Mouse (Mus musculus) lung, embryonic 14.5 days (tissue): ENCODE measurements at regions not wholly inside any gene's neighbourhood (a gene's known extent, or its start where the extent isn't known, plus 50 kb on each side); places are given as distances from the start of the nearest gene placed in this dataset.

Experiments
- ATAC-seq: fragments of 200-750 bp; cut with Nextera tagmentation; 2 replicates; pipeline ENCODE4 v1.8.0; 2017; ENCODE audit warnings: mild to moderate bottlenecking, moderate TSS enrichment, moderate library complexity; ENCODE audit not compliant: insufficient read depth
- DNase-seq: peaks from one replicate; pipeline ENCODE4 v3.0.0-alpha.2; 2015
- H3K27ac ChIP-seq: fragments of 300-500 bp; sonication (generic); 2 replicates; pipeline ENCODE4 v1.5.1; 2014; ENCODE audit warnings: low read depth, mild to moderate bottlenecking, moderate library complexity
- H3K27me3 ChIP-seq: fragments of 300-500 bp; sonication (generic); 2 replicates; pipeline ENCODE4 v1.6.1; 2014; ENCODE audit warnings: low read length, control low read depth; ENCODE audit not compliant: insufficient read depth
- H3K36me3 ChIP-seq: fragments of 300-500 bp; sonication (generic); 2 replicates; pipeline ENCODE4 v1.6.1; 2014; ENCODE audit warnings: control low read depth; ENCODE audit not compliant: insufficient read depth
- H3K4me1 ChIP-seq: fragments of 300-500 bp; sonication (generic); 2 replicates; pipeline ENCODE4 v1.6.1; 2014; ENCODE audit warnings: antibody characterized with exemption, control low read depth; ENCODE audit not compliant: insufficient read depth
- H3K4me2 ChIP-seq: fragments of 300-500 bp; sonication (generic); 2 replicates; pipeline ENCODE4 v1.6.1; 2014; ENCODE audit warnings: mild to moderate bottlenecking
- H3K4me3 ChIP-seq: fragments of 300-500 bp; sonication (generic); 2 replicates; pipeline ENCODE4 v1.5.1; 2014; ENCODE audit warnings: low read depth, low read length
- H3K9ac ChIP-seq: fragments of 300-500 bp; sonication (generic); 2 replicates; pipeline ENCODE4 v1.6.1; 2014
- H3K9me3 ChIP-seq: fragments of 300-500 bp; sonication (generic); 2 replicates; pipeline ENCODE4 v1.6.1; 2016; ENCODE audit warnings: low read depth, low read length, control low read depth
- CTCF ChIP-seq: IDR thresholded peaks from 2 replicates; pipeline ENCODE4 v1.5.1; 2016; ENCODE audit warnings: antibody characterized with exemption, low read depth
- WGBS: fragments of 180-500 bp; shearing (Covaris S2); extraction: QIAGEN DNeasy Blood & Tissue Kit; methylation state at CpG from one replicate; pipeline ENCODE4 v1.1.7; 2014; 5-methylcytosine and 5-hydroxymethylcytosine counted together

GRCm38 (mm10) chr1:41410533-41410932 is 605.1 kb downstream of the Tmem182 start:
- ATAC-seq: no peak
- TF ChIP-seq CTCF: no peak

GRCm38 (mm10) chr1:41411641-41412040 is 606.2 kb downstream of the Tmem182 start:
- H3K4me1 ChIP-seq: no peaks in the 10 kb centered on the region
- ATAC-seq (no peak), DNase-seq (no peak)
- H3K9me3 ChIP-seq: no peaks in the 10 kb centered on the region
- no peaks in the 10 kb centered on the region for H3K36me3 ChIP-seq
- H3K4me2 ChIP-seq: no peak overlapping the region
- no peak for TF ChIP-seq CTCF
- H3K27me3 ChIP-seq: no peaks in the 10 kb centered on the region
- no peak overlapping the region for H3K27ac ChIP-seq
- H3K4me3 ChIP-seq: no peak overlapping the region
- WGBS: 69% methylated on average over 3 of the region's 3 CpGs
- H3K9ac ChIP-seq: no peak overlapping the region

More at GRCm38 (mm10) chr1:41410533-41410932, 605.1 kb downstream of the Tmem182 start:
- H3K4me3 ChIP-seq: no peak overlapping the region
- H3K4me1 ChIP-seq: no peaks in the 10 kb centered on the region
- H3K36me3 ChIP-seq: no peaks in the 10 kb centered on the region
- no peak for DNase-seq
- H3K27ac ChIP-seq: no peak overlapping the region
- no peak overlapping the region for H3K4me2 ChIP-seq
- H3K9me3 ChIP-seq: no peaks in the 10 kb centered on the region
- no peaks in the 10 kb centered on the region for H3K27me3 ChIP-seq
- H3K9ac ChIP-seq: no peak overlapping the region
- 73% methylated on average over 5 of the region's 5 CpGs for WGBS

GRCm38 (mm10) chr1:41412078-41412477 is 606.7 kb downstream of the Tmem182 start:
- ATAC-seq (no peak), DNase-seq (no peak)
- Histone ChIP-seq H3K9me3 (no peaks in the 10 kb centered on the region), H3K9ac (no peak overlapping the region), H3K4me1 (no peaks in the 10 kb centered on the region), H3K27me3 (no peaks in the 10 kb centered on the region), H3K27ac (no peak overlapping the region), H3K4me3 (no peak overlapping the region), H3K4me2 (no peak overlapping the region), H3K36me3 (no peaks in the 10 kb centered on the region)
- WGBS: 86% methylated on average over 8 of the region's 8 CpGs
- TF ChIP-seq CTCF: no peak

GRCm38 (mm10) chr1:41420489-41421327 is 615.3 kb downstream of the Tmem182 start:
- peak; percentile 91 for DNase-seq
- TF ChIP-seq CTCF: peak; percentile 42
- WGBS: 51% methylated on average over 3 of the region's 3 CpGs
- Histone ChIP-seq H3K9ac (no peak overlapping the region), H3K27ac (peak overlapping the region; percentile 72; the same call in 1 of the 2 replicates), H3K27me3 (no peaks in the 10 kb centered on the region), H3K36me3 (no peaks in the 10 kb centered on the region), H3K4me3 (no peak overlapping the region), H3K4me2 (no peak overlapping the region), H3K9me3 (no peaks in the 10 kb centered on the region), H3K4me1 (no peaks in the 10 kb centered on the region)
- peak; percentile 95 for ATAC-seq

- H3K36me3 ChIP-seq: no peaks in the 10 kb centered on the region
- H3K4me2 ChIP-seq: peak overlapping the region; percentile 29; the same call in 1 of the 2 replicates
- WGBS: 36% methylated on average over 6 of the region's 6 CpGs
- TF ChIP-seq CTCF: no peak
- ATAC-seq (no peak), DNase-seq (peak; percentile 45)
- no peak overlapping the region for H3K9ac ChIP-seq
- no peak overlapping the region for H3K4me3 ChIP-seq
- H3K27me3 ChIP-seq: no peaks in the 10 kb centered on the region
- no peaks in the 10 kb centered on the region for H3K9me3 ChIP-seq
- no peak overlapping the region for H3K27ac ChIP-seq
- H3K4me1 ChIP-seq: peaks cover 3% of the 10 kb centered on the region; the same call in 1 of the 2 replicates
Observed at GRCm38 (mm10) chr1:41427853-41428252, 622.5 kb downstream of the Tmem182 start.

GRCm38 (mm10) chr1:41431127-41431690 is 625.8 kb downstream of the Tmem182 start:
- ATAC-seq: peak; percentile 58; the same call in 1 of the 2 replicates
- no peak overlapping the region for H3K27ac ChIP-seq
- no peak overlapping the region for H3K4me2 ChIP-seq
- H3K4me3 ChIP-seq: no peak overlapping the region
- no peak for TF ChIP-seq CTCF
- 34% methylated on average over 7 of the region's 7 CpGs for WGBS
- H3K36me3 ChIP-seq: no peaks in the 10 kb centered on the region
- H3K9ac ChIP-seq: no peak overlapping the region
- peaks cover 3% of the 10 kb centered on the region; the same call in 1 of the 2 replicates for H3K4me1 ChIP-seq
- no peaks in the 10 kb centered on the region for H3K27me3 ChIP-seq
- H3K9me3 ChIP-seq: no peaks in the 10 kb centered on the region
- DNase-seq: peak; percentile 76

- WGBS: 81% methylated on average over 3 of the region's 3 CpGs
- H3K9ac ChIP-seq: no peak overlapping the region
- ATAC-seq (no peak), DNase-seq (no peak)
- no peaks in the 10 kb centered on the region for H3K36me3 ChIP-seq
- H3K4me2 ChIP-seq: no peak overlapping the region
- no peaks in the 10 kb centered on the region for H3K27me3 ChIP-seq
- H3K9me3 ChIP-seq: no peaks in the 10 kb centered on the region
- no peaks in the 10 kb centered on the region for H3K4me1 ChIP-seq
- H3K4me3 ChIP-seq: no peak overlapping the region
- H3K27ac ChIP-seq: no peak overlapping the region
- no peak for TF ChIP-seq CTCF
Observed at GRCm38 (mm10) chr1:41435379-41435778, 630.0 kb downstream of the Tmem182 start.
